Comparison of ENCODE assay signal across 9 mouse cellular contexts in the genomic region with DNA sequence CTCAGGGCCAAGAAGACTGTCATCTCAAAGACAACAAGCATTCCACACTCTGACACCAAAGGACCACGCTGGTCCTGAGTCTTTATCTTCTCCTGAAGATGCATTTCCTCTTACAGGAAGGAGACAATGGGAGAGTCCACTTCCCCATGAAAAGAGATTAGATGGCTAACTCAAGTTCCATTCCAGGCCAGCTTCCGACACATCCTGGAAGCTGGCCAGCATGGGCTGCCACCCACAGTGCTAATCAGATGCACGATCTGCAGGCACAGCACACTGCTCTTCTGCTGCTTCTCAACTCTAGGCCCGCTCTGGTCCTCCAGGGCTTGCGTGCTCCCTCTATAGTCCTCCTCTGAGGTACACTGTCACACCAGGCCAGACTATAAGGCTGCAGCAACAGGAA. TPM values are rescaled to one million over a fixed set of nuclear protein-coding genes. Genes with fewer than 3 reads are reported as not detected.
A peak's percentile ranks its signal among the peaks of the same experiment; 100 is the strongest.
DNase-seq lines count a peak whose midpoint lies in the region; ATAC-seq lines count a peak whose summit lies in the region.
"Had no signal": no experiment of that assay in that cellular context is flagged by ENCODE, and none has a peak within 500 bp of the region (broad histone marks: within the 10 kb centered on the region; RNA-seq: fewer than 3 reads in every experiment).

No protein-coding gene starts in this region.

- ATAC-seq in cerebellum, adult (ENCODE audit: insufficient number of reproducible peaks, low FRiP score, low TSS enrichment) = peak; percentile 49; the same call in 1 of the 2 replicates
- ATAC-seq in megakaryocyte progenitor cell, adult 5-6 weeks (replicated peaks; ENCODE audit: poor library complexity) = peak; percentile 23; the same call in 1 of the 2 replicates

- DNase-seq in cerebellum, adult 11-12 months = no peak
- peak; percentile 34 for DNase-seq in left cerebral cortex, postnatal 4 days
- DNase-seq in left cerebral cortex, adult 11 months (ENCODE audit: low spot score) = no peak
- peak; percentile 46 for DNase-seq in kidney, adult 9 months
- DNase-seq in frontal cortex, postnatal 36 days (ENCODE audit: low spot score in 2 of 2) = no peak
- DNase-seq in urinary bladder, postnatal 10 days (ENCODE audit: low spot score) = no peak
- DNase-seq: cerebellum, adult 2 months had no signal

- intact Hi-C loops in left cerebral cortex, postnatal 4 days (cut with DNase I) = no loop called here

RNA-seq across cellular contexts. Expression of a gene that starts 40.8 kb away (rescaled TPM):
- total RNA-seq in left cerebral cortex, postnatal 4 days (2021) = 10 to 100 TPM; 11.9 to 12.5 TPM
- not detected in 2 replicates for total RNA-seq in megakaryocyte progenitor cell, adult 5-6 weeks (2015)
- not detected in 2 replicates for total RNA-seq in megakaryocyte progenitor cell, adult 5-6 weeks (2017)

Comparison
In these comparisons a context has a peak if more than half of its experiments do, and no peak if none do; other contexts are left out.
1. DNase-seq: peak in left cerebral cortex, postnatal 4 days (single experiment) and kidney, adult 9 months (single experiment); none in cerebellum, adult 11-12 months (single experiment), left cerebral cortex, adult 11 months (single experiment), frontal cortex, postnatal 36 days (0 of 2) and urinary bladder, postnatal 10 days (single experiment).
2. RNA of a gene that starts 40.8 kb away (total RNA-seq): 11.9 to 12.5 TPM in left cerebral cortex, postnatal 4 days; not detected in megakaryocyte progenitor cell, adult 5-6 weeks; every median in the first group is over 10 times any median in the second.